Mouse (Mus musculus) lung, postnatal 4 days (tissue): Measurements from ENCODE around the gene Brpf3.
"Not testable (repeated sequence)": the region's sequence is repeated elsewhere in the genome, so short reads cannot be mapped to it uniquely, and the experiment has no call there.

Experiments
- DNase-seq, 2 experiments: peaks; one replicate each; pipeline ENCODE4 v3.0.0; 2021

Gene Brpf3

DNA sequence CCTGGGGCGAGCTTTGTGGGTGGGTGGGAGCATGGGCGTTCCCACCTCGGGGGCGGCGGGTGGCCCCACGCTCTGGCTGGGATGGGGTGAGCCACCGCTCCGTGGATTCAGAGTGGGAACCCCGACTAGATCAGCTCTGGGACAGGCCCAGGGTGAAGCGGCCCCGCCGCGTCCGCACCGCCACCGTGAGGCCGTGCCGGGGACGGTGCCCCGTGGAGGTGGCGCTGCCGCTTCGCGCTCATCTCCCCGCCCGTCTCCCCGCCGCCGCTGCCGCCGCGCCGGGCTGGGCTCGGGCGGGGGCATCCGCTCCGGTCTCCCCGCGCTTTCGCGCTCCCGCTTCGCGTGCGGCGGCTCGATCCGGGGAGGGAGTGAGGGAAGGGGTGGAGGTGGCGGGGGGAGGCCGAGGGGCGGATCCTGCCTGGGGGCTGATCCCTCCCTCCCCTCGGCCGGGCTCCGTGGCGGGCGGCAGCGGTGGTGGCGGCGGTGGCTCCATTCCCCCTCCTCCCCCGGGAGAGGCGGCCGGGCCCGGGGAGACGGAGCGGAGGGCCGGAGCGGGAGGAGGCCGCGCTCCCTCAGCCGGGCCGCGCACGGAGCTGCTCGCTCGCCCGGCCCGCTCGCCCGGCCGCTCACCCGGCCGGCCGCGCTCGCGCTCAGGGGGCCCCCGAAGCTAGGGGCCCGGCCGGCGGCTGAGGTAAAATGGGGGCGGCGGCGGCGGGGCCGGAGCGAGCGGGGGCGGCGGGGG is at the start of gene Brpf3:
Brpf3 (plus strand) TSS at position 420 of the 742 bp plus-strand sequence.
- peak; percentile 87 to 89 for DNase-seq

DNA sequence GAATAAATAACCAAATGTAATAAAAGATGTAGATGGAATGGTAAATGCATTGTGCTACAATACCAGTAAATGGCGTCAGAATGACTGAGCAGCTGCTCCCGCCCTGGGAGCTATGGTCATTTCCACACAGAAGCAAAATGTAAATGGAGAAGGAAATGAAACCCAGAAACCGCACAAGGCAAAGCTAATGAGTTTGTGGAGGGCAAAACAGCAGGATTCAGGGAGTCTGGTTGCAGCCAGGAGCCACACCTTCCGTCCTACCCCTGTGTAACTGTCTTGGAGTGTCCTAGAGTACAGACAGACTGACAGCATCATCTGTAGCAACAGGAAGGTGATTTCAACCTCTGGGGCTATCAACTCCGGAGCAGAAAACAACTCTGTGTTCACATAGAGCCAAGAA is 44.4 kb upstream of the Brpf3 start:
- DNase-seq, result no peak

DNA sequence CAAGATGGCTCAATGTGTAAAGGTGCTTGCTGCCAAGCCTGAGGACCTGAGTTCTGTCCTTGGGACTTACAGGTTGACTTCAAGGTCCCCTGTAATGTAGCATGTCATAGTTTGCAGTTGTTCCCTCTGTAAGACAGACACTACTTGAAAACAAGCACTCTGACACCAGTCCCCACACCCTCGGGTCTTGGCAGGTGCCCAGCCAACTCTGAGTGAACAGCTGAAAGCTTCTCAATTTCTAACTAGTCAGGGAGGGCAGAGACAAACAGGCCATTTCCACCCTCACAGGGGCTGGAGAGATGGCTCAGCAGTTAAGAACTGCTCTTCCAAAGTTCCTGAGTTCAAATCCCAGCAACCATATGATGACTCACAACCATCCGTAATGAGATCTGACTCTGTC is 43.4 kb upstream of the Brpf3 start:
- DNase-seq, result no peak

DNA sequence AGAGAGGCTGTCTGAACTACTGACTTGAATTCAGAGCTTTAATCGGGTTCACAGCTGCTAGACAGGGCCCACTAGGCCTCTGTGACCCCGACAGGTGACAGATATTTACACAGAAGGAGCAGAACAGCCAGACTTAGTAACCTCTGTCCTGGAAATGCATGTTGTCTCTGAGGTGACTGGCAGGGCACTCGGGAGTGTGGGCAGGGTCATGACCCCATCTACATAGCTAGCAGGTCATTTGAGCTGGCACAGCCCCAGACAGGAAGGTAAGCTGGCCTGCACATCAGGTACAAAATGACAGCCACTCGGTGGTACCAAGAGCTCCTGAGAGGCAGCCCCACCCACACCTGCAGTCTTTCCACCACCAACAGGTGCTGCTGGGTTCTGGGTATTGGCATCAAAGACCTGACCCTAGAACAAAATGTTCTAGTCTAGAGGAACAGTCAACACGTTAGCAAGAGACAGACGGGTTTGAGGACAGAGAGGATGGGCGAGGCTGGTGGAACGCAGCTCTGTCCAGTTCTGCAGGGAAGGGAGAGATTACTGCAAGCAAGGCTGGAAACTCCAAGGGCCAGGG is 40.1 kb upstream of the Brpf3 start:
- no peak for DNase-seq

DNA sequence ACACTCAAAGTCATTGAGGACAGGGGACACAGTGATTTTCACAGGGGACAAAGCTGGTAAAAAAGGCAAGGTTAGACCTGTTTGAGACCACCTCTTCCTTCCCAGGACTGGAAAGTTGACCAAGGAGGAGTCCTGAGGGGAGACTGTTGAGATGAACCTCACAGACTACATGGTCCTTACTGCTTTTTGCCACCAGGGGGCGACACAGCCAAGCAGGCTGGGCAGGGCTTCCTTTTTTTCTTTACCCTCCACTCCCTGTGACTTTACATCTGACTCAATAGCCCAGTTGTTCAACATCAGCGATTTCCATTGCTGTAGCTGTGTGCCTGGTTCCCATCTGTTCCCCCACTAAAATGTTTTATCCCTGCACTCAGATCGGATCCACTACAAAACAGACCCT is 39.0 kb upstream of the Brpf3 start:
- DNase-seq, result peak; percentile 72 to 88

DNA sequence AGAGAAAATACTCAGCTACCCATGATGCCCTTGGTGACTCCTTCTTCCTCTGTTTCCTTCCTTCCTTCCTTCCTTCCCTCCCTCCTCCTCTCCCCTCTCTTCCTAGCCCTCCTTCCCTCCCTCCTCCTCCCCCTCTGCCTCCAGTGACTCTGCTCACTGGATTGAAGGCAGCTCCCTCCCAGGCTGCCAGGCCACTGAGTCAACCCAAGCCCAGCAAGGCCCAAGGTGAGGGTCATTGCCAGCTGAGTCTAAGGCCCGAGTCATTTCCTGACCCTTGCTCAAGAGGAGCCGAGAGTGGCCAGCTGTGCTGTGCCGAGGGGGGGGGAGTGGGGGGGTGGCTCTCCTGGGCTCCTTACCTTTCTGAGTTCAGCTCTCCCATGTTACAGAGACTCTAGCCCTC is 34.7 kb upstream of the Brpf3 start:
- DNase-seq, result no peak

DNA sequence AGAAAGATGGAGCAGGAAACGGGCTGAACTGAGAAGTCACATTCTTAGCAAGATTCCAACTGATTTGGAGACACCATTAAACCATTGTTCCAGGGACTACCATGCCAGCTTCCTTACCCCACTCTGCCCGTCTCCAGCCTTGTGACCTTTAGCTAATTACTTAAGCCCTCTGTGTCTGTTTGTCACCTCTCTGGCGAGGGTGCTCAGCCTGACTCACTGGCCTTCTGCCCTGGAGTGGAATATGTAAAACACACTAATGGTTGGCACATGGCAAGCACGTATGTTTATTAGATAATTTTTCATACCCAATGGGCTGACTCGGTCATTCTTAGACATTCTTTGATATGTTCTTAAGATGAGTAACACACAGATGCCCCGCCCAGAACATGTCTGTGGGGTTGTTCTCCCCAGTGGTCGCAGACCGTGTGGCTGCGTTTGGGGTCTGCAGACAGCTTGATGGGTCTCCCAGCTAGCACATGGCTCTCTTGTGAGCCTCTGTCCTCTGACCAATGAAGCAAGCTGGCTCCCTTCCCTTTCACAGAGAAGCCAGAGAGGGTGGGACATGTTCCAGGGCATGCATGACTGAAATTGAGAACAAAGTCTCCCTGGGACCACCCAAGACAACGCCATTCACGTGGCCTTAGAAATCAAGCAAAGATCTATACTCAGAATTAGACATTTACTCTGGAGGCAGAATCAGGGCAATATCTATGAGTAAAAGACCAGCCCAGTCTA is 33.9 kb upstream of the Brpf3 start:
- DNase-seq, result no peak

DNA sequence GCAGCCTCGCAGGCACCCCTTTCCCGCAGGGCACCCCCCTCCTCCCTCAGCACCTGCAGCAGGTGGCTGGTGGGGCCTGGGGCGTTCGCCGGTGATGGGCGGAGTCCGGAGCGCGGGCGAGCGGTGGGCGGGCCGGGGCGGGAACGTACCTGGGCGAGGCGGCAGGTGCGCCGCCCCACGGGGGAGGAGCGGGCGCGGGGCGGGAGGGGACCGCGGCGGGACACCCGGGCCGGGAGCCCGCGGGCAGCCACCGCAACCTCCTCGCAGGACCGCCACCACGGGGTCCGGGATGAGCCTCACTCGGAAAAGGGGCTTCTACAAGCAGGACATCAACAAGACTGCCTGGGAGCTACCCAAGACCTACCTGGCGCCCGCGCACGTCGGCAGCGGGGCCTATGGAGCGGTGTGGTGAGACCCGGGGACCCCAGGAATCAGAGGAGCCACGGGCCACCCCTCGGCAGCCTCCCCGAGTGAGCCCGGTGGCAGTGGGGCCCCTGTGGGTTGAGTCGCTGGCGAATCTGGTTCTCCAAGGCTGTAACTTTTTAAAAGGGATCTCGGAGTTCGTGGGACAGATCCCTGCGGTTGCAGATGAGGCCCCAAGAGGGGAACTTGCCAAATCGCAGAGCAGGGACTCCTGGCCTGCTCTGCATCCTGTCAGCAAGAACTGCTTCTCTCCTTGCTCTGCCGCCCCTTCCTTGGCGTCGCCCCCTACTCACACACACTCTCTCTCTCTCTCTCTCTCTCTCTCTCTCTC is 31.6 kb upstream of the Brpf3 start, which contains the start of gene Mapk13:
Mapk13 (plus strand) TSS at position 177 of the 754 bp plus-strand sequence.
- DNase-seq, result peak; percentile 44 to 53

DNA sequence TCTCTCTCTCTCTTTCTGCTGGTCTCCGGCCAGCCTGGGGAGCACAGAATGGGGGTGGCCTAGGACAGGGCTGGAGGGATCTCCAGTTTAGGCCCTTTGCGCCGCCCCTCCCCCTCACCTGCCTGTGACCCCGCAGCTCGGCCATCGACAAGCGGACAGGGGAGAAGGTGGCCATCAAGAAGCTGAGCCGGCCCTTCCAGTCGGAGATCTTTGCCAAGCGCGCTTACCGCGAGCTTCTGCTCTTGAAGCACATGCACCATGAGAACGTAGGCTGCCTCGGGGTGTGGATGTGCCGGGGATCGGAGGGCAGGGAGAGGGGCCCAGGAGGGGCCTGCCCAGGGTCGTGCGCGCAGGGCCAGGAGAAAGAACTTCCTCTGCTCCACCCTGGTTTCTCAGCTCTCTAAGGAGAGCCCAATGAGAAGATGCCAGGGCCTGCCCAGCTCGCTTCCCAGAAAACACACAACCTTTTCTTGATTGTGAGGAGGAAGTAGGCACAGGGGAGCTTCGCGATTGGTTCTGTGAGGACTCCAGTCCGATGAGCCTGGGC is 30.9 kb upstream of the Brpf3 start:
- peak; percentile 43 to 53 for DNase-seq

DNA sequence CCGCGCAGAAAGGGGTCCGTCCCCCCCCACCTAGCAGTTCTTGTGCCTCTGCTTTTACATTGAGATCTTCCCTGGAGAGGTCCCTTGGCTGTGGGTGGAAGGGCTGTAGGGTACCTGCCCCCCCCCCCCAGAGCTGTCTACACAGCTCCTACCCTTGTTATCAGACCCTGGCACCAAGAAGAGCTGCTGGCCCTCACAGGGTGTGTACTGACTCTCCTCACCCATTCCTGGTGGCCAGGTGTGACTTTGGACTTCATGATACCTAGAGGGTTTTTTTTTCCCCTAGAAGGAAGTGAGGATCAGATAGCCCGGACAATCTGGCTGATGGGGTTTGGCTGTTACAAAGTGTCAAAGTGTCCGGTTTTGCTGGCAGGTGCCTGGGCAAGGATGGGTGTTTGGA is 29.6 kb upstream of the Brpf3 start:
- DNase-seq, result no peak

DNA sequence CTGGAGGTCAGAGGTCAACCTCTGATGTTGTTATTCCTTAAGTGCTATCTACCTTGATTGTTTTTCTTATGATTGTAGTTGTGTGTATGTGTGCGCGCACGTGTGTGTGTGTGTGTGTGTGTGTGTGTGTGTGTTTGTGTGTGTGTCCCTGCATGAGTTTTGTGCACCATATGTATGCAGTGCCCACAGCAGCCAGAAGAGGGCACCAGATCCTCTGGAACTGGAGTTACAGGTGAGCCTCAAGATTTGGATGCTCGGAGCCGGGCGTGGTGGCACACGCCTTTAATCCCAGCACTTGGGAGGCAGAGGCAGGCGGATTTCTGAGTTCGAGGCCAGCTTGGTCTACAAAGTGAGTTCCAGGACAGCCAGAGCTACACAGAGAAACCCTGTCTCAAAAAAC is 26.6 kb upstream of the Brpf3 start:
- not testable (repeated sequence) for DNase-seq

DNA sequence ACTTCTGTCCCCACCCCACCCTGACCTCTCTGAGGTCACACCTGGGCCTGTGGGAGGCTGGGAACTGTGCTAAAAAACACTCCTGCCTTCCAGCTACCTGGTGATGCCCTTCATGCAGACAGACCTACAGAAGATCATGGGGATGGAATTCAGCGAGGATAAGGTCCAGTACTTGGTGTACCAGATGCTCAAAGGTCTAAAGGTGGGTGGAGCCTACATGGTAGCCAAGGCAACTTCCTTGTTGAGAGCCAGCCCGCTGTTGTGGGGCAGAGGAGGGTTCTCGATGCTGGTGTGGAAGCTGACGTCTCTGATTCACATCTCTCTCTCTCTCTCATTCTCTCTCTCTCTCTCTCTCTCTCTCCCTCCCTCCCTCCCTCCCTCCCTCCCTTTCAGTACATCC is 25.7 kb upstream of the Brpf3 start:
- DNase-seq, result no peak

DNA sequence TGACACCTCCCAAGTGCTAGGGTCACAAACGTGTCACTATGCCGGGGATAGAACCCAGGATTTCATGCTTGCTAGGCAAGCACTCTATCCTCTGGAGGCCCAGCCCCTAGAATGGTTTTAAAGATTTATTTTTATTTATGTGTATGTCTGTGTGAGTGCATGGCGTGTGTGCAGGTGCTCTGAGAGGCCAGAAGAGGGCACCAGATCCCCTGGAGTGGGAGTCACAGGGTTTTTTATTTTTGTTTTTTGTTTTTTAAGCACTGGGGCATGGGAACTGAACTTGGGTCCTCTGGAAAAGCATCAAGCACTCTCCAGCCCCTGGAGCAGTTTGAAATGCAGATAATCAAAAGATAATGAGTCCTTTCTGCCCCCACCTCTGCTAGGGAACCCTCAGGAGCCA is 24.1 kb upstream of the Brpf3 start:
- DNase-seq, result no peak

DNA sequence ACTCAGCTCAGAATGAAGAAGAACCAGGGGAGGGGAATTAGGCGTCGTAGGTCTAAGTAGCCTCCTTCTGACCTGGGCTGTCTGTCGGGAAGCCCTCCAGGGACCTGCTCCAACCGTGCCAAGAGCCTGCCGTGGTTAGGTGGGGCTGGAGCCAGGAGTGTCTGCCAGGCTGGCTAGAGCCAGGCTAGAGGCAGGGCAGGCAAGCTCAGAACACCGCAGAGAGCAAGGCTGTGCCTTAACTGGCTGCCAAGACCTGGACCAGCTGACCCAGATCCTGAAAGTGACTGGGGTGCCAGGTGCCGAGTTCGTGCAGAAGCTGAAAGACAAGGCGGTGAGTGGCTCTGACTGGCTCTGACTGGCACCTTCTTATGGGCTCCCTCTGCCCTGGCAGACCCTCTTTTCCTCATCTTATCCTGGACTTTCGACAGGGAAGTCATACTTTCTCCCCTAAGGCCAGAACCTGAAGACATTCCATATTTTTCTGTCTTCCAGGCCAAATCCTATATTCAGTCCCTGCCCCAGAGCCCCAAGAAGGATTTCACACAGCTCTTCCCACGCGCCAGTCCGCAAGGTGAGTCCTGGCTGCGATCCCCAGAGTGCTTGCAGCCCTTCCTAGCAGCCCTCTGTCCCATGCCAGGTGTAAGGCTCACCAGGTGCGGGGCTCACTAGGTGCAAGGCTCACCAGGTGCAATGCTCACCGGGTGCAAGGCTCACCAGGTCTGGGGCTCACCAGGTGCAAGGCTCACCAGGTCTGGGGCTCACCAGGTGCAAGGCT is 23.5 kb upstream of the Brpf3 start:
- no peak for DNase-seq

DNA sequence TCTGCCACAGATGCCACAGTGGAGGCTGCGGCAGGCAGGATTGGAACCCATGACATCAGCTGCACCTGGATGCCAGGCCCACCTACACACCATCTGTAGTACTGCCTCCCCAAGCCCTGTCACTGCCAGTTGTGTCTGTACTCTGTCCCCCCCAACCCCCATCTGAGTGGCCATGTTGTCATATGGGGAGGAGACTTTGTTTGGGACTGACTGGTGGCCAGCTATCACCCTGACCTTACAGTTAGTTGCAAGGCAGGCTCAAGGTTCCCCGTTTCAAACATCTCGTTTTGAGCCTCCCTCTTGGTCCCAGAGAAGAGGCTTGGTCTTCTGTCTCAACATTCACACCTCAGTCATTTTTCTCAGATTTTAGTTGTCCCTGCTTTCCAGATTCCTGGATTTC is 21.2 kb upstream of the Brpf3 start:
- DNase-seq, result no peak

DNA sequence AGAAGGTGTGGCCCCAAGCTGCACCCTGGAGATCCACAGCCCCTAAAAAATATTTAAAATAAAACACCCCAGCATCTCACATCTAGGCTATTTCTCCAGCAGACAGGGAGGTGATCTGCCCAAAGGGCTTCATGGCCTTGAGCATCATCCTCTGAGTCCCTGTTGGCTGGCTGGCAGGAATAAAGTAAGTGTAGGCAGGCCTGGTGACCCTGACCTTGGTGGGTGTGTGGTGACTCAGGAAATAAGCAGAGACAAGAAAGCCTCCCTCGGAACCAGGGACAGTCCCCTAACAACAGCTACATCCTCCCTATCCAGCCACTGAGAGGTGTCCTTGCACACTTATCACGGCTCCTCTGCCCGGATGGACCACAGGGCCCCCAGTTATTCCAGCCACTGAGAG is 20.1 kb upstream of the Brpf3 start:
- DNase-seq, result no peak

DNA sequence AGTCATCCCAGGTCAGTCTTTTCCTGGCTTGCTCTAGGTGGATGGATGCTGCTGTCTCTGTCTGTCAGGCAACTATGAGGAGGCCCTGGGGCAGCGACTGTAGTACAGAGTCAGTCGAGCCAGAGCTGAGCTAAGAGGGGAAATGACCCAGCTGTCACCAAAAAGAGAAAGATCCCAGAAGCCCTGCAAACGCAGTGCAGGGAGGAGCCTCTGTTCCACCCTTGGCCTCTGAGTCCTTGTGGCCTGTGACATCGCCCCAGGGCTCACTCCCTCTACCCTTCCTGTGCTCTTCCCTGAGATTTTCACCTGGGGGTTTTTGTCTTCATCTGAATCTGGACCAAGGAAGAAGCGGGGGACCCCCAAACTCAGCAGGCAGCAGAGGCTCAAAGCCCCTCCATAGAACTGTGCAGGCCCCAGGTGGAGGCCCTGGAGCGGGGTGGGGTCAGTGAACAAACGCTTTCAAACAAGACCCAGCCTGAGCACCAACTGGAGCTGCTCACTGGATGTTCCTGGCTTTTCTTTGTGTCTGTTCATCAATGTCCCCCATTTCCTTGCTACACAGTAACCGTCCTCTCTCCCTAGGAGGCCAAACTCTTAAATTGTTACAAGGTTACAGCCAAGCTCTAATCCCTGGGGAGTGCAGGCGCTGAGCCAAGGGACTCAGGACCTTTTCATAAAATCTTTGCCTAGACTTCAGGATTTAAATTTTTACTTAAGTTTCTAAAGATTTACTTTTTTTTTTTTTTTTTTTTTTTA is 19.4 kb upstream of the Brpf3 start:
- DNase-seq, result no peak

DNA sequence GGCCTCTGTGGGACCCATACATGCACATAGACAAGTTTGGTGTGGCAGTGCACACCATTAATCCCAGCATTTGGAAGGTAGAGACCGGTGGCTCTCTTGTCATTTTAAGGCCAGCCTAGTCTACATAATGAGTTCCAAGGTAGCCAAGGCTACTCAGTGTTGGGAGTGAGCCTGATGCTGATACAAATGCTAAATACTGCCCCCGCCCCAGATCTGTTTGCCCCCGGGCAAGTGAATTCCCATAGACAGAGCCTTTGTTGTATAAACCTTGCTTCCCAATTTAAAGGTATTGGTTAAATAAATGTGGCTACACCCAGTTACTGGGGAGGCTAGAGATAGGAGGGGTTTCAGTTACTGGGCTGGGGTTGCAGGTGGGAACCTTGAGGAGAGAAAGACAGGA is 15.9 kb upstream of the Brpf3 start:
- no peak for DNase-seq

DNA sequence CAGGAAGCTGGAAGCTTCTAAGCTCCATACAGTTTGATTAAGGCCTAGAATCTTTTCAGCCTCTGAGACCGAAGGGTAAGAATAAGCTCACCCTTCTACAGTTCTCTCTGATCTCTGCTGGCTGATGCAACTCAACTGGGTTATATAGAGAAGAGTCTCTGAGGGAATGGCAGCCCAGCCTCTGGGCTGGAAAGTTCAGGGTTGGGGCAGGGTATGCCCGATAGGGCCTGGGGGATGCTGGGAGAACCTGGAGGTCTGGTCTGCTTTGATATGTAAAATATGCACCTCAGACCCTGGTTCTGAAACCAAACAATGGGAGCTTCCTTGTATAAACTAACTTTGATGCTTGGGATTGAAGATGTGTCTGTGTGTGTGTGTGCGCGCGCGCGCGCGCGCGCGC is 13.4 kb upstream of the Brpf3 start:
- DNase-seq, result no peak

DNA sequence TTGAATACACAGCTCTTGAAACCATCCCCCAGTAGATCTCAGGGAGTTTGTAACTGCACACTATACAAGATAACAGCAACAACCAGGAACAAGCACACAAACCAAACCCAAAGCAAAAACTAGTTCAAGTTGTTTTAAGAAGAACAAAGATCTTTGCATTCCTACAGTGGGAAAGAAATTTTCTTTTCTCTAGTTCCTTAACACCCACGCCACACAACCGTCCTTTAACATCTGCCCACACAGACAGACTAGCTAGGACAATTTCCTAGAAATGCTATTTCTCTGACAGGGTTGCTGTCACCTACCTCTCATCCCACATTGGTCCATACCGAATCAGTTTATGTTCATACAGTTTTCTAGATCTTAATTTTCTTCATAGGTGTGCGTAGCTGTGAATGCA is 3.9 kb upstream of the Brpf3 start:
- DNase-seq, result no peak
